Mouse (Mus musculus) spleen, adult 18-20 months (tissue): ENCODE results near the gene Hes2.

Experiments
- DNase-seq, 2 experiments: peaks; one replicate each; pipeline ENCODE4 v3.0.0; 2022; ENCODE audit warnings: mixed read lengths in 2 of 2

Hes2 gene

GRCm38 (mm10) chr4:152186205-152187082 is 27.8 kb downstream of the Hes2 start:
- no peak for DNase-seq

DNA sequence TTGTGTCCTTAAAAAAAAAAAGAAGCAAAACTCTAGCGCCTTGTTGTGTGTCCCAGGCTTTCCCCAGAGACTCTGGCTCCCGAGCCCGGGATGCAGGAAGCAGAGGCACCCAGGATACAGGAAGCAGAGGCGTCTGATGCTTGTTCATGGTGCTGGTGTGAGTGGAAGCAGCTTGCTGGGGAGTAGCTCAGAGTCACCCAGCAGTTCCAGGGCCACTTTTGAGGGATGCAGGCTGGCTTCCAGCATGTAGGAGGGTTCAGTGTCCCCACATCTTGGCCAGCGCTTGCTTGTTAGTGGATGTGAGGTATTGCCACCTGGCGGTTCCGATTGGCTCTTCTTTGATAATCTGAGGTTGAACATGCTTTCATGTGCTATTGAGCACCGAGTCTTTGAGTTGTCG is 28.5 kb downstream of the Hes2 start:
- no peak for DNase-seq

- no peak for DNase-seq
Measured at GRCm38 (mm10) chr4:152188651-152189050, 30.0 kb downstream of the Hes2 start.

DNA sequence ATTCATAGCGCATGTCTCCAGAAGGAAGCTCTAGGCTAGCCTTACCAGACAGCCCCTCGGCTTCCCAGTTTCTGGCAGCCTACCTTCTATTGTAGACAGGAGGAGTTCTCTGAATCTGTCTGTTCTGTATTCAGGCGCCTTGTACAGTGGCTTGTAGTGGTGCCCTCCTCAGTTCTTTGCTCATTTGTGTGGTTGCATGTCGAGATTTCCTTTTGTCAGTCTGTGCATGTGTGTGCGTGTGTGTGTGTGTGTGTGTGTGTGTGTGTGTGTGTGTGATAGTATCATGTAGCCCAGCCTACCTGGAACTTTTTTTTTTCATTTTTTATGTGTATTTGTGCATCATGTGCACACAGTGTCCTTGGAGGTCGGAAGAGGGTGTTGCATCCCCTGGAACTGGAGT is 30.4 kb downstream of the Hes2 start:
- no peak for DNase-seq

- no peak for DNase-seq
Measured at GRCm38 (mm10) chr4:152189691-152190090, 31.0 kb downstream of the Hes2 start.

- DNase-seq, result no peak
Measured at GRCm38 (mm10) chr4:152190096-152190653, 31.5 kb downstream of the Hes2 start.

DNA sequence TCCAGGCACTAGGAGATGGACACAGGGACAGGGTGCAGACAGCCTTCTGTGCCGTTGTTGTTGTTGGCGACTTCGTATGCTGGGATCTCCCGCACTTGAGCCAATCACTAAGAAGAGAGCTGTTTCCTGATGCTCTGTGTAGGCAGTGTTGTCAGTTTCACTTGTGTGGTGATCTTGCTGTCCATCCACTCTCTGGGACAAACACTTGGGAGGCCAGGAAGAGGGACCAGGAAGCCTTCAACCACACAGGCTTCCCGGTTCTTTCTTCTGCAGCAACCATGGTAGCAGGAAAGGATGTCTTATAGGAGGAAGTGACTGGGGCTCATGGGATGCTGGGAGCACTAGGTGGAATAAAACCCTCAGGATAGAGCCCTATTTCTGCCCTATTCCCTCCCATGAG is 32.0 kb downstream of the Hes2 start:
- DNase-seq, result no peak

DNA sequence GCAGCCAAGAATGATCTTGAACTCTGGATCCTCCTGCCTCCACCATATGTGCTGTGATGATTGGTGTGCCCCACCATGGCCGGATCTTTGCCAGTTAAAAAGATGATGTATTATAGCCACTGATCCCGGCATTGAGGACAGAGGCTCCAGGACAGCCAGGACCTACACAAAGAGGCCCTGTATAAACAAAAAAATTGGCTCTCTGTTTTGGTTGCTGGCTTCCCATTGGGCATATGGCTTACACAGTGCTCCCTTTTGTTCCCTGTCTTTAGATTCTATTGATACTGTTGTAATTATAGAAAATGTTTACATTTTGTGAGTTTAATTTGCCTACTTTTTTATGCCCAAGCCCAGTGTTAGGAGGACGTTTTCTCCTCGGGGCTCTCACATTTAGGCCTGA is 33.9 kb downstream of the Hes2 start:
- DNase-seq, result no peak

DNA sequence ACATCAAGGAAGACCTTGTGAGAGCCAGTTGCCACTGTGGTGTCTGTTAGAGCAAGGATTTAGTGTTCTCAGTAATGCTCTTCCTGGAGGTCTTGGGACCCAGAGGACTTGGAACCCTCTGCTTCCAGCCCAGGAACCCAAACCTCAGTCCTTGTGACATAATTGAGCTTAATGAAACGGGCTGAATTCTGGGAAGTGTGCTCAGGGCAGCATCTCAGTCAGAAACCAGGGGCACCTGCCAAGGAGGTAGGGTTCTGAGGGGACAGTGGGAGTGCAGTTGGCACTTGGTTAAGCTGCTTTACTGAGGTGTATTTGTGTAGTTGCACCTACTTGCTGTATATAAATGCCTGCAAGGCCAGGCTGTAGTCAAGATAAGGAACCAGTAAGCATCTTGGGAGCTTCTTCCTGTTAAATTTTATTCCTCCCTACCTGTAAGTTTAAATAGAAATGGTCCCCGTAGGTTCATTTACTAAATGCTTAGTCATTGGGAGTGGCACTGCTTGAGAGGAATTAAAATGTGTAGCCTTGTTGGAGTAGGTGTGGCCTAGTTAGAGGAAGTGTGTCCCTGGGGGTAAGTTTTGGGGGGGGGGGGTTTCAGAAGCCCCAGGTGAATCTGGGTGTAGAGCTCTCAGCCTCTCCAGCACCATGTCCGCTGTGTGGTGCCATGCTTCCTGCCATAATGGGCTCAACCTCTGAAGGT is 36.0 kb downstream of the Hes2 start:
- DNase-seq, result no peak

GRCm38 (mm10) chr4:152196276-152196675 is 37.6 kb downstream of the Hes2 start:
- DNase-seq, result no peak

GRCm38 (mm10) chr4:152197545-152197944 is 38.9 kb downstream of the Hes2 start:
- DNase-seq, result no peak

DNA sequence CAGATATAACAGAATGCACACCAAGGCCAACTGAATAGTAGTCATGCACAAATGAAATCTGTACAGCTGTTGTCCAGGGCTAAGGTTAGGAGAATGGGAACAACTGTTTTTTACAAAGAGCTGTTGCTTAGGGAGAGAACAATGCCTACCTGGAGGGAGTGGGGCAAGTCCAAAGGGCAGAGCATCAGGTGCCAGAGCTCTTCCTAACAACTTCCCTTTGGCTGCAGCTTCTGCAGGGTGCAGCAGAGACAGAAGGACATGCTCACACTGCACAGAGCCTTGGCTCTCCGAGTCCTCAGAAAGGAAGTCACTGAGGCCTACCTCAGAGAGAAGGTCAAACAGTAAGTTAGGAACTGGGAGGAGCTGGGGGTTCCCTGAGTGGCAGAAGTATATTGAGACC is 41.0 kb downstream of the Hes2 start:
- DNase-seq, result no peak

DNA sequence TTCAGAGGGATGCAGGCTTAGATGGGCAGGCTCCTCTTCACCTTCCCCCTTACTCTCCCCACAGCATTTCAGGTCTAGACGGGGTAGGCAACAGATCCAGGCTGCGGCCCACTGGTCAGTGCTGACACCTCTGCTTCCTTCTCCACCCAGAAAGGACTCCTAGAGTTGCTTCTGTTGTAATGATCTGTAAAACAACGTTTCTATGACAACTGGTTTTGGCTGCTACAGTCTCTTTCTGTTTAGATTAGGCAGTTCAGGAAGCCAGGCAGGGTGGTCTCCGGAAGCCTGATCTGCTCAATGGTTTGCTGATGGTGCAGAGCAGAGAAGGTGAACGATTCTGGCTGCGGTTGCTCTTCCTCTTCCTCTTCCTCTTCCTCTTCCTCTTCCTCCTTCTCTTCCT is 42.8 kb downstream of the Hes2 start:
- no peak for DNase-seq

- no peak for DNase-seq
Measured at GRCm38 (mm10) chr4:152202418-152202817, 43.8 kb downstream of the Hes2 start.

DNA sequence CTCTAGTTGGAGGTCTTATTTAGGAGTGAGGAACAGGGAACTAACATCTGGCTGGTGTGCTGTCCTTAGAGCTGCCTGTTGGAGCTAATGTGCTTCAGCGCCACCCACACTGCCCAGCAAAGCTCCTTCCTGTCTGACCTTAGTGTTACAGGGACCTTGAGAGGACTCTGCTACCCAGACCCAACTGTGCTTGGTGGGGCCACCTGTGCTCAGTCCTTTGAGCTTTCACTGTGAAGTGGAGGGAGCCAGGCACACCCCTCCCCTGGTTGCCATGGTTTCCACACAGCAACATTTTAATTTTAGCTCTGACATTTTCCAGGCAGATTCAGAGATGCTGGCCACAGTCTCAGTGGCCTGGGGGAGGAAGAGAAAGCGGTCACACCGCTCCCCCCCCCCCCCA is 44.2 kb downstream of the Hes2 start:
- no peak for DNase-seq

GRCm38 (mm10) chr4:152204663-152205062 is 46.0 kb downstream of the Hes2 start:
- DNase-seq, result no peak

DNA sequence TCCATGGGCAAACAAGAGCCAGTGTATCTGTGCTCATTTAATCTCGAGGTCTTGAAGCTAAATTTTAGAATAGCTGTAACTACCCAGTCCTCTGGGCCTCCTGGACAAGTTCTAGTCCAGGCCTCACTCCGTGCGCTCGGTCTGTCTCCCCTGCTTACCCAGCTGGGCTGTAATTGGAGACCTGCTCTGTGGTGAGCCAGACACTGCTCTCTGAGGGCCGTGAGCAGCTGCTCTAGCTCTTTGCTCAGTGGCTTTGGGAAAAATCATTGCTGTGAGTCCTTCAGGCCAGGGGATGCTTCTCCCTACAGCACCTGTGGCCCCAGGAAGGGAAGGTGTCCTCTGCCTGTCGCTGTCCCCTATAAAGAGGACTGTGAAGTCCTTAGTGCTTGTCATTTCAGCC is 47.5 kb downstream of the Hes2 start:
- no peak for DNase-seq

DNA sequence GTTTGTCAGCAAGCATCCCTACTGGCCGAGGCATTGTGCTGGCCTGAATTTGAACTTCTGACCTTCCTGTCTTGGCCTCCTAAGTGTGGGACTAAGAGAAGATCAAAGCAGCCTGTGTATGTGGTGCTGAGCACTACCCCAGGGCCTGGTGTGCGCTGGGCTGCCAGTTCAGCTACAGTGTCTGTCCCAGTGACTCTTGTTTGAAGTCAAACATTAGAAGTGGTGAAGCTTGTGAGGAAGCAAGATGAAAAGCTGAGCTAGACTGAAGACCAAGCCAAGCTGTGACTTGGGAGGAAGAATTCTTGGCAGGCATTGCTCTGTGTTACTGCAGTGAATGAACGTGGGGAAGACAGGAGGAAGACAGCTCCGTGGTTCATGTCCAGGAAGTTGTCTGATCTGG is 51.0 kb downstream of the Hes2 start:
- DNase-seq, result no peak
